Mouse (Mus musculus) gastrocnemius, postnatal 14 days (tissue): ENCODE data around the gene Zbed6. TPM values are rescaled to one million over a fixed set of nuclear protein-coding genes. Genes with fewer than 3 reads are reported as not detected.
"Not testable (repeated sequence)": the region's sequence is repeated elsewhere in the genome, so short reads cannot be mapped to it uniquely, and the experiment has no call there.

Source experiments
- DNase-seq: peaks from one replicate; pipeline ENCODE4 v3.0.0; 2021; ENCODE audit warnings: mixed read lengths
- intact Hi-C: fragments of 180-260 bp; cut with DNase I; formaldehyde crosslinking; loops from one replicate; pipeline ENCODE4 v1.15.1; 2025; ENCODE audit warnings: low total_unique reads
- long read RNA-seq, 2 experiments: library from polyadenylated mRNA; stranded (forward); transcript quantifications; one replicate each; pipeline ENCODE4 v2.0.0; 2021
- total RNA-seq, 2 experiments: library from RNA; stranded (reverse); gene quantifications; 2 replicates each; pipeline ENCODE4 v1.2.3; 2021

The Zbed6 gene
- total RNA-seq: 10 to 100 TPM; 11.0 to 11.5 TPM
- long read RNA-seq, experiment 1, full-length matches to known transcripts: 1 of 1 reads
- long read RNA-seq, experiment 1, partial matches to known transcripts: 0 of 1 reads
- long read RNA-seq, experiment 1, other reads (novel, unspliced or antisense): 0 of 1 reads
- long read RNA-seq, experiment 2: 0 reads

GRCm38 (mm10) chr1:133660466-133661202 is at the start of gene Zbed6:
TSS of gene Zbed6 (minus strand) at chr1:133660885.
- intact Hi-C loops: no loop called here
- DNase-seq: peak; percentile 83

- no peak for DNase-seq
Observed at GRCm38 (mm10) chr1:133709292-133709691, 48.6 kb upstream of the Zbed6 start.

GRCm38 (mm10) chr1:133701824-133702223 is 41.1 kb upstream of the Zbed6 start:
- DNase-seq, intact Hi-C loops: not testable (repeated sequence)

More at GRCm38 (mm10) chr1:133709292-133709691, 48.6 kb upstream of the Zbed6 start:
- intact Hi-C loops: no loop called here

- intact Hi-C loops: no loop called here
- no peak for DNase-seq
Observed at GRCm38 (mm10) chr1:133697935-133698620, 37.4 kb upstream of the Zbed6 start.

- intact Hi-C loops: no loop called here
- DNase-seq: no peak
Observed at GRCm38 (mm10) chr1:133695901-133696300, 35.2 kb upstream of the Zbed6 start.

GRCm38 (mm10) chr1:133694876-133695275 is 34.2 kb upstream of the Zbed6 start:
- no peak for DNase-seq
- intact Hi-C loops: no loop called here

GRCm38 (mm10) chr1:133694301-133694700 is 33.6 kb upstream of the Zbed6 start:
- DNase-seq: no peak
- intact Hi-C loops: no loop called here

- intact Hi-C loops: no loop called here
Observed at GRCm38 (mm10) chr1:133693536-133694114, 32.9 kb upstream of the Zbed6 start.

GRCm38 (mm10) chr1:133692195-133692594 is 31.5 kb upstream of the Zbed6 start:
- intact Hi-C loops: no loop called here
- no peak for DNase-seq

More at GRCm38 (mm10) chr1:133693536-133694114, 32.9 kb upstream of the Zbed6 start:
- DNase-seq: no peak

GRCm38 (mm10) chr1:133691046-133691445 is 30.4 kb upstream of the Zbed6 start:
- intact Hi-C loops: no loop called here
- DNase-seq: no peak

- intact Hi-C loops: no loop called here
- no peak for DNase-seq
Observed at GRCm38 (mm10) chr1:133689897-133690296, 29.2 kb upstream of the Zbed6 start, which contains the start of gene Lax1. TSS of gene Lax1 (minus strand) at chr1:133690108.

GRCm38 (mm10) chr1:133688301-133688700 is 27.6 kb upstream of the Zbed6 start:
- intact Hi-C loops: no loop called here
- no peak for DNase-seq

- peak; percentile 75 for DNase-seq
- intact Hi-C loops: no loop called here
Observed at GRCm38 (mm10) chr1:133685749-133686519, 25.2 kb upstream of the Zbed6 start.

- intact Hi-C loops: no loop called here
- DNase-seq: no peak
Observed at GRCm38 (mm10) chr1:133671801-133672200, 11.1 kb upstream of the Zbed6 start.

- intact Hi-C loops: no loop called here
- DNase-seq: no peak
Observed at GRCm38 (mm10) chr1:133671266-133671665, 10.6 kb upstream of the Zbed6 start.

GRCm38 (mm10) chr1:133670776-133671175 is 10.1 kb upstream of the Zbed6 start:
- intact Hi-C loops: no loop called here
- DNase-seq: no peak

GRCm38 (mm10) chr1:133670190-133670589 is 9.5 kb upstream of the Zbed6 start:
- intact Hi-C loops: no loop called here
- DNase-seq: no peak

GRCm38 (mm10) chr1:133668618-133669017 is 7.9 kb upstream of the Zbed6 start:
- no peak for DNase-seq
- intact Hi-C loops: no loop called here

- no peak for DNase-seq
- intact Hi-C loops: no loop called here
Observed at GRCm38 (mm10) chr1:133667721-133668120, 7.0 kb upstream of the Zbed6 start.
